Mouse (Mus musculus) splenic B cell, adult 2 months (primary cell): ENCODE data around the gene Dock4.

ENCODE experiments used
- DNase-seq: peaks from one replicate; pipeline ENCODE4 v3.0.0-alpha.2; 2011; ENCODE audit warnings: low read depth, low spot score
- H3K27me3 ChIP-seq: 2 replicates; pipeline ENCODE4 v1.6.1; 2012; ENCODE audit warnings: mild to moderate bottlenecking, low read length, moderate library complexity, mixed read lengths; ENCODE audit not compliant: control insufficient read depth, poor library complexity, insufficient read depth, severe bottlenecking
- H3K36me3 ChIP-seq: 2 replicates; pipeline ENCODE4 v1.6.1; 2012; ENCODE audit warnings: mild to moderate bottlenecking, low read length, moderate library complexity, mixed read lengths; ENCODE audit not compliant: control insufficient read depth, poor library complexity, insufficient read depth, severe bottlenecking

Dock4 gene

DNA sequence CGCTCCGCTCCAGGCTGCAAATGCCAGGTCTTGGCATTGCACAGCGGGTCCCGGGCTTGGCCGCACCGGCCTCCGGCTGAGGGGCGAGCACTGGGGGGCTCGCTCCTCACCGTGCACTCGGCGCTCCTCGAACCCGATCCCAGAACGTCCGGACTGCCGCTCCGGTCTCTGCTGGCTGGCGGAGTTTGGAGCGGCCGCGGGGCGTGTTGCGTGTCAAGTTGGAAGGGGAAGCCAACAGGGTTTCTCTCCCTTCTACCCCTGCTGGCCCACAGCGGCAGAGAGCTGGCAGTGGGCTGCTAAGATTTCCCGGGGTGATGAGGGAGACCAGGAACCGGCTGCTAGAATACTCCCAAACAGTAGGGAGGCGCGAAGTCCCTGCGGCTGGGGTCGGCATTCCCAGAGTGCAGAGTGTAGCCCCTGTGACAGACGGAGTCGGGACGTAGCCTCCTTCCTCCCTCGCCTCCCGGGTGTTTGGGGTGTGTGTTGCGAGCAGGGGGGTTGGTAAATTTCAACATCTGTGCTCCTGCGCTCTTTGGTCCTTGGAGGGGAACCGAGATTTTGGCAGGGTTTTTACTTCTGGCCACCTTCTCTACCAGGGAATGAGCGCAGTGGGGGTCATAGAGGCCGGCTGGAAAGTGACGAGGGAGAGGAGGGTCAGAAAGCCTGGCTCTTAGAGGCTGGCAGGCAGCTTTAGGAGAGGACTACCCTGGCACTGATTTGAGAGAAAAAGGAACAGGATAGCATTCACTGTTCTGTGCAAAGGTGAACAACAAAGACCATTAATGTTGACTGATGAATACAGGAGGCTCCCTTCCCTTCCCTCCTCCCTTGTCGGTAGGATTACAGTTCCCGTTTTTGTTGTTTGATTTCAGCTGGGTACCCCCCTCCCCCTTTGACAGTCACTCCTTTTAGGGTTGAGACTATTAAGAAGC is 964 bp downstream of the Dock4 start:
- peak; percentile 37 for DNase-seq
- Histone ChIP-seq H3K36me3 (no peaks in the 10 kb centered on the region), H3K27me3 (no peaks in the 10 kb centered on the region)

DNA sequence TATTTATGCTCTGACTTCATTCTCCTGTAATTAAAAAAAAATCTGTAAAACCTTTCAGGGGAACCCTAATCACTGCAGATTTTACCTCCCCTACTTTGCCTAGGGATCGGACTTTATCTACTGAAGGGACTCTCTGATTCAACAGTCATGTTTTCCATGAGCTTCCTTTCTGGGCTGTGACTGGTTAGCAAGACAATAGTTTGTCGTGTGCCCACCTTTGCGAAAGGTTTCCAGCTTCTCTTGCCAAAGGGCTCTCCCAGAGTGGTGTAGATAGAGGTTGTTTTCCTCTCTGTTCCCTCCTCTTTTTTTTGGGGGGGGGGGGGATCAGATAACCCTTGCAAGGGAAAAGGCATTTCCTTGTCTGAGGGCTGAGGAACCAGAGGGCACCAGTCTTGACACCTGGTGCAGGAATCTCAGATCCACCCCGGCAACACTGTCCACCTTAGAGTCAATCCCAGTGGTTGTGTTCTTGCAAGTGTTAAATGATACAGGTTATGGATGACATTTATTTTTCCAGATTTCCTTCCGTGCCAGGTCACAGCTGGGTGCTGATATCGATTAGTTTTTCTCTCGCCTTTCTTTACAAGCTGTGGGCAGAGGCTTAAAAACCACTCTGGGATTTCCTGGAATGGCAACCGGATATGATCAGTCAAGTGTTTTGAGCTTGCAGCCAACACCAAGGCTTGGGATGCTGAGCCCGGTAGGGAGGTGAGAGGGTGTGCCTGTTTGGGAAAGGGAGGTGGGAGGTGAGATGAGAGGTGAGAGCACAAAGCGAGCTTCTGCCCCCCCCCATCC is 2.0 kb downstream of the Dock4 start:
- no peaks in the 10 kb centered on the region for H3K36me3 ChIP-seq
- peak; percentile 6 for DNase-seq

GRCm38 (mm10) chr12:40449119-40449795 is 3.5 kb downstream of the Dock4 start:
- no peaks in the 10 kb centered on the region for H3K36me3 ChIP-seq
- no peak for DNase-seq
- no peaks in the 10 kb centered on the region for H3K27me3 ChIP-seq

More for the DNA sequence above, 2.0 kb downstream of the Dock4 start:
- H3K27me3 ChIP-seq: no peaks in the 10 kb centered on the region

- DNase-seq: no peak
- no peaks in the 10 kb centered on the region for H3K27me3 ChIP-seq
Measured at GRCm38 (mm10) chr12:40456517-40456916, 10.8 kb downstream of the Dock4 start.

GRCm38 (mm10) chr12:40458977-40459376 is 13.2 kb downstream of the Dock4 start:
- no peak for DNase-seq
- Histone ChIP-seq H3K27me3 (no peaks in the 10 kb centered on the region), H3K36me3 (no peaks in the 10 kb centered on the region)

More at GRCm38 (mm10) chr12:40456517-40456916, 10.8 kb downstream of the Dock4 start:
- H3K36me3 ChIP-seq: no peaks in the 10 kb centered on the region

DNA sequence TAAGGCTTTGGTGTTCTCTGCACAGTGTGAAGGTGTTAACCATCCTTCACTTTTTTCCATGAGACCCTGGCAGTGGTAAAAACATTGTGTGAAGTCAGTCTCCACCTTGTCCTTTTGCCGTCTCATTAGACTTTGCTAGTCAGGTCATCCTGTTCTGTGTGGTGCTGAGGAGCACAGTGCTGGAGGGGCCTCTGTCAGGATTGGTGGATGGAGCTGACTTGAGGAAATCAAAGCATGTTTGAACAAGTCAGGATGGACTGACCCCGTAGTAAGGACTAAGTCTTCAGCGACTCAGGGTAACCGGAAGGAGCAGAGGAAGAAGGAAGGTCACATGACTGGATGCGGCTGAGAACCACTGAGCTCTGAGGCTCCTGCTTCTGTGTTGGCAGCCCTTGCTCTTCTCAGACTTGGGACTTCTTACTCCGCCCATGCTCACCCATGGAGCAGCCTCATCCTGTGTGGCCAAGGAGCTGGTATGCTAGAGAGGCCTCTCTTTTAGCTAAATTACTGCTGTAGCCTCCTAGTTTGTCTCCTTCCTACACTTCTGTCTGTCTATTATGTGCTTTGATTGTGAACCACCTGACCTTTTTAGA is 14.0 kb downstream of the Dock4 start:
- Histone ChIP-seq H3K27me3 (no peaks in the 10 kb centered on the region), H3K36me3 (no peaks in the 10 kb centered on the region)
- DNase-seq: no peak

DNA sequence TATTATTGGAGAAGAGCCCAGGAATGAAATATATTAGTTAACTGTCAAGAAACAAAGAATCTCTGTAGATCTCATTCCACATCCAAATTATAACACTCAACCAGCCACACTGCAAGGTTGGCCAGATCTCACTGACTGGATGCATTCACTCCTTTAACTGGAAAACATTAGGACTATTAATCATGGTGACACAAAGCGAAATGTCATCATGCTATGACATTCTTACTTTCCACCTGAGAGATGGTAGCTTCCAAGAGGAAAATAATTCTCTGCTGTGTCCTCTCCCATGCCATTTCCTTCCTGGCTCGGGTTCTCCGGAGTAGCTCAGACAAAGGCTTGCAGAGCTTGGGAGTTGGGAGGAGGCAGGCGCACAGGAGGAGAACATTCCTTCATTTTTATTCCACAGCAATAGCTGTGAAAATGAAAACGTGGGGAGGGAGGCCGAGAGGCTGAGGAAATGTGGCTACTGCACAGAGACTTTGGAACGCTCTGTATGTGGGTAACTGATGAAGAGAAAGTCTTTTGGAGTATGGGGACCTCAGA is 17.0 kb downstream of the Dock4 start:
- Histone ChIP-seq H3K36me3 (no peaks in the 10 kb centered on the region), H3K27me3 (no peaks in the 10 kb centered on the region)
- no peak for DNase-seq

DNA sequence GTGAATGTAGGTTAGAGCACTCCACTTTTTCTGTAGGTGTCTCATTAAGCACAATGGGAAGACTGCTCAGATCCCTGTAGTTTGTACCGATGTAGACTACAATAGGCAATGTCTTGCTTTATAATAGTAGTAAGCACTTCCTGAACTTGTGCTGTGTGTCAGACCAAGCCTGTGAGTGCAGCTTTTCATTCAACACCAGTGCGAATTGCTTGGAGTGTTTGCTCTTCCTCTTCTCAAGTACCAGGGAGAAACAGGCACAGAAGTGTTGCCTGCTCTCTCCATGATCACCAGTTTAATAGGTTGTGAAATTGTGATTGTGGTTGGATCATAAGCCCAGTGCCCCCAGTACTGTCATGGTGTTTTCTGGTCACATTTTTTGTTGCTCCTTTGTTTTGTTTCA is 18.1 kb downstream of the Dock4 start:
- Histone ChIP-seq H3K27me3 (no peaks in the 10 kb centered on the region), H3K36me3 (no peaks in the 10 kb centered on the region)
- DNase-seq: no peak

DNA sequence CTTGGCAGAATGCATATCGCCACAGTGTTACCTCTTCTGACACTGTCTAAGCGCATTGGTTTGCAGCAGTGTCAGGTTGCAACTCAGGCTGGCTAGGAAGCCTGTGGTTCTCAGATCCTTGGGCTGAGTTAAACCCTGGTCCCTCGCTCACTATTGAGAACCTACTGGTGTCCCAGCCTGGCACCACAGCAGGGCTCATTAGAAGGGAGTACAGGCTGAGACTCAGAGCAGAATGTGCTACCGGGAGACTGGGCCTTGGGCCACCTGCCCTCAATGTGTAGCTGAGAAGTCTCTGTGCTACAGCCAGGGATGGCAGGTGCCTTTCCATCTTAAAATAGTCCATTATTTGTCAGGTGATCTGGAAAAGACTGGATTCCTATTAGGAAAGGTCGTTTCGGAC is 18.5 kb downstream of the Dock4 start:
- DNase-seq: no peak
- Histone ChIP-seq H3K36me3 (no peaks in the 10 kb centered on the region), H3K27me3 (no peaks in the 10 kb centered on the region)

DNA sequence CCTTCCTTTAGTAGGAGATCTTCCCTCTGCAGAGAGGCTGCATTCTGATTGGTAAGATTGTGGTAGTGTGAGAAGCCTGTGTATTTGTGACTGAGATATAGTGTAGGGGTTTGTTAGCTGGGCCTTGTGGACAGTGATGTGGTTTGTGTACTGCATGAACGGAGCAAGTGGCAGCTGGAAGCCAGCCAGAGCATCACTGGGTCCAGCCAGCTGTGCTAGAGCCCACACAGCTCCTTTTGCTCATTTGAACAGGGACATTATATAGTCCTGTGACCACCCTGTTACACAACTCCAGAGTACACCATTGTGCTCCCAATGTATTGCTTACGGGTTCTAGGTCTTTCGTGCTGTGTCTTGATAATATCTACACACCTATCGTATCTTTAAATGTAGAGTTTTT is 22.5 kb downstream of the Dock4 start:
- no peak for DNase-seq
- no peaks in the 10 kb centered on the region for H3K27me3 ChIP-seq

DNA sequence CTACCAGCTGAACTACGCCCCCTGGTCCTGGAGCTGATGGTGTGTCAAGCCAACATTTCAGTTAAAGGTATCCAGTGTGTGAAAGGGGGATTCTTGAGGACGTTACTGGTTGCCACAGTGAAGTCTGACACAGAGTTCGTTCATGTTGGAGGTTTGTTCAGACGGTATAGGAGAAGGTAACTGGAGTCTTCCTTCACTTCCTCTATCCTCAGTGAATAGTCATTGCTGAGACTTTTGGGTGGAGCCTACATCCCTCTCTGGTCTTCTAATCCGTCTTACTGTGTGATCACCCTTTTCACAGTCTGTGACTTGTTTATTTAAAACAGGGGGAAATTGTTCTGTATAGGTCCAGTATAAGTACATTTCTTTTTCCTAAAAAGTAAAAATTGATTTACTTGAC is 23.3 kb downstream of the Dock4 start:
- no peak for DNase-seq
- Histone ChIP-seq H3K27me3 (no peaks in the 10 kb centered on the region), H3K36me3 (no peaks in the 10 kb centered on the region)

More for the DNA sequence above, 22.5 kb downstream of the Dock4 start:
- no peaks in the 10 kb centered on the region for H3K36me3 ChIP-seq

- Histone ChIP-seq H3K27me3 (no peaks in the 10 kb centered on the region), H3K36me3 (no peaks in the 10 kb centered on the region)
- no peak for DNase-seq
Measured at GRCm38 (mm10) chr12:40471649-40472399, 26.1 kb downstream of the Dock4 start.

DNA sequence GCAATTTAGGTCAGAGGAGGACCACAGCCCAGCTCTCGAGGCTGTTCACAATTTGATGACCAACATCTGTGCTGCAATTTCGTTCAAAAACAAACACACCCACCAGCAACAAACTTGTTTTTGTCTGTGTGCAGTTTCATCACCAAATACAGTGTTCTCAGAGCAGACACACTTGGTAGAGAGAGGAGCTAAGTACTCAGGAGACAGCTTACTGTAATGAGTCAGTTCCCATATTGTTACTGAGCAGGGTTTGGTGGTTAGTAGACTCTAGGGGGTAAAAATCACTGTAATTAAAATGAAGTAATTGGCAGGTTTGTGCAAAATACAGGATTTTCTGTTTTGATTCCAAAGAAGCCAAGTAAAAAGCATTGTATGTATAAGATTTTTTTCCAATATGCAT is 28.0 kb downstream of the Dock4 start:
- Histone ChIP-seq H3K27me3 (no peaks in the 10 kb centered on the region), H3K36me3 (no peaks in the 10 kb centered on the region)
- no peak for DNase-seq
